Mouse (Mus musculus): ENCODE measurements around the gene Dnase1l2.

GRCm38 (mm10) chr17:24442632-24443155, at the start of gene Dnase1l2:
- TF ChIP-seq ZNF384 (IDR thresholded peaks at IDR 0.05; ENCODE audit: low read depth, low read length) (no peak), MAFK (IDR thresholded peaks at IDR 0.05; ENCODE audit: insufficient read depth, low read depth, low read length) (no peak)

Measured in ES-E14 (cell line).